Mouse (Mus musculus): ENCODE data around the gene Sergef.
"Not testable (repeated sequence)": the region's sequence is repeated elsewhere in the genome, so short reads cannot be mapped to it uniquely, and the experiment has no call there.

Gene Sergef

GRCm38 (mm10) chr7:46639692-46640031 lies at the start of gene Sergef:
Sergef (minus strand) TSS chr7:46639807.
- peak; percentile 82 for DNase-seq (ENCODE audit: low read depth, low spot score)

GRCm38 (mm10) chr7:46686827-46687226 lies 47.2 kb upstream of the Sergef start:
- DNase-seq (ENCODE audit: low read depth, low spot score), result no peak

- DNase-seq (ENCODE audit: low read depth, low spot score), result no peak
Measured at GRCm38 (mm10) chr7:46680732-46681131, 41.1 kb upstream of the Sergef start.

DNA sequence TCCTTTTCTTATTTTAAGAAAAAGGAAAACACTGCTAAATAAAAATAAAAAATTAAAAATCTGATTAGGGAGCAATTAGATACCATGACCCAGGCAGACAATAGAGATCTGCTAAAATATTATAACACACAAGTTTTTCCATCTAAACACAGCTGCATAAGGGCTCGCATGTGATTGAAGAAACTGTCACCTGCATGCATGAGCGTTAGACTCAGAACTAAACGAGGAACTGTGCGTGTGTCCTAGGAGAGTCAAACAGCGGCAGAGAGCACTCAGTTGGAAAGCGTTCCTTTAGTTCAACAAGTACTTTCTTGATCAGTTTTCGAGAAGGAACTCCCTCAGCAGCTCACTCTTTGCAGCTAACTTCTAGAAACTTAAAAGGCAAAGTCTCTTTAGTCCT lies 39.4 kb upstream of the Sergef start:
- DNase-seq (ENCODE audit: low read depth, low spot score), result not testable (repeated sequence)

DNA sequence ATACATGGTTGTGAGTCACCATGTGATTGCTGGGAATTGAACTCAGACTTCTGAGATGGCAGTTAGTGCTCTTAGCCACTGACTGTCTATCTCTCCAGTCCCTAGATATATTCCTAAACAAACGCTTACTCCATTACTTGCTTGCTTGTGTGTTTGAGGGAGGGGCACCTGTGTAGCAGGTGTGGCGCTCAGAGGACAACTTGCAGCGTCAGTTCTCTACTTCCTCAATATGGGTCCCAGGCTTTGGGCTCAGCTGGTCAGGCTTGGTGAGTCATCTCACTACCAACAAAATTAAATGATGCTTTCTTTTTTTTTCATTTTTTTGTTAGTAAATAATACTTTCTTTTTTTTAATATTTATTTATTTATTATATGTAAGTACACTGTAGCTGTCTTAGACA lies 38.8 kb upstream of the Sergef start:
- no peak for DNase-seq (ENCODE audit: low read depth, low spot score)

- no peak for DNase-seq (ENCODE audit: low read depth, low spot score)
Measured at GRCm38 (mm10) chr7:46676808-46677360, 37.3 kb upstream of the Sergef start.

DNA sequence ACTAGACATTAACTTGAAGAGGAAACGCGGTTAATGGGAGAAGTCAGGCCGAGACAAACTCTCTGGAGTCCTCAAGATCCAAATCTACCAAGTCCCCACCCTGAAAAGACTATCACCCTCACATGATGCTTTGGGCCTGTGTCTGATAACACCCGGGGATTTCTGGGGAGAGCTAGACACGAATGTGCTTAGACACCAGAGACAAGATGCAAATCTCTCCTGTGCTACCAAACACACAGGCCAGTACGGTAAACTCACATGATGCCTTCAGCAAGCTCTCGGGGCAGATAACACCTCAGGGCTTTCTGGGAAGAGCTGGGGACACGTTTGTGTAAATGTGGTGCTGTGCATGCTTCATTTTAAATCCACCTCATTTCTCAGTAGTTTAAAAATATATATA lies 36.3 kb upstream of the Sergef start:
- no peak for DNase-seq (ENCODE audit: low read depth, low spot score)

GRCm38 (mm10) chr7:46675061-46675460 lies 35.5 kb upstream of the Sergef start:
- no peak for DNase-seq (ENCODE audit: low read depth, low spot score)

- no peak for DNase-seq (ENCODE audit: low read depth, low spot score)
Measured at GRCm38 (mm10) chr7:46672160-46672672, 32.6 kb upstream of the Sergef start, which contains the start of gene Tph1. Tph1 (minus strand) TSS chr7:46672537.

- DNase-seq (ENCODE audit: low read depth, low spot score), result no peak
Measured at GRCm38 (mm10) chr7:46667256-46667655, 27.6 kb upstream of the Sergef start.

- DNase-seq (ENCODE audit: low read depth, low spot score), result peak; percentile 53
Measured at GRCm38 (mm10) chr7:46665236-46665635, 25.6 kb upstream of the Sergef start.

- DNase-seq (ENCODE audit: low read depth, low spot score), result no peak
Measured at GRCm38 (mm10) chr7:46661591-46662090, 22.0 kb upstream of the Sergef start.

DNA sequence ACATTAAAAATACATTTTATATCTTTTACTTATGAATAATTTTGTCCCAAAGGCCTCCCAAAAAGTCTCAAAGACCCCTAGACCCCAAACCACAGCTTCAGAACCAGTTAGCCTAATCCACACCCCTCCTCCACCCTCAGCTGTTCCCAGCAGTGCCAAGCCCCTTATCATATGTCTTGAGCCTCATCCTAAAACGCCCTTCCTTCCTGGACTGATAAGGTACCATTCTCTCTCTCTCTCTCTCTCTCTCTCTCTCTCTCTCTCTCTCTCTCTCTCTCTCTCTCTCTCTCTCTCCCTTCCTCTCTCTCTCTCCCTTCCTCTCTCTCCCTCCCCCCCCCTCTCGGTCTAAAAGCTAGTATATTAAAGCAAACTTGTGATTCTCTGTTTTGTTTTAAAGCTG lies 12.7 kb upstream of the Sergef start:
- no peak for DNase-seq (ENCODE audit: low read depth, low spot score)

- peak; percentile 17 for DNase-seq (ENCODE audit: low read depth, low spot score)
Measured at GRCm38 (mm10) chr7:46650231-46650630, 10.6 kb upstream of the Sergef start.

GRCm38 (mm10) chr7:46648431-46649140 lies 9.0 kb upstream of the Sergef start:
- no peak for DNase-seq (ENCODE audit: low read depth, low spot score)

GRCm38 (mm10) chr7:46643172-46643571 lies 3.6 kb upstream of the Sergef start:
- DNase-seq (ENCODE audit: low read depth, low spot score), result no peak

DNA sequence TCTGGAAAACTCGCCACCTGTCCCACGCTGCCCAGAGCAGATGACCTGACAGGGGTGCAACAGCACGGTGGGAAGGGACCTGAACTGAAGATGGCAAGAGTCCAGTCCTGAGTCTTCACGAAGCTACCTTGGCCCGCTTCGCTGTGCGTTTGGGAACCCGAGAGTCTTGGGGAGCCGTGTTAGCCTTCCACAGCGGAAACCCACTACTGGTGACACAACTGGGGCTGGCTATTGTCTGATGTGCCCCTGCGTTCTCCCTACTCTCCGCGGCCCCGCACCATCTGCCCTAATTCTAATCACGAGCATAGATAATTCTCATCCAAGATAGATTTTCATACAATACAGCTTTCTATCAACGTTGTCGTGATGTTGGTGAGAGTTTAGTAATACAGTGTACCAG lies 455 bp upstream of the Sergef start:
- DNase-seq (ENCODE audit: low read depth, low spot score), result no peak

GRCm38 (mm10) chr7:46638889-46639691 lies 517 bp downstream of the Sergef start:
- peak; percentile 7 for DNase-seq (ENCODE audit: low read depth, low spot score)

DNA sequence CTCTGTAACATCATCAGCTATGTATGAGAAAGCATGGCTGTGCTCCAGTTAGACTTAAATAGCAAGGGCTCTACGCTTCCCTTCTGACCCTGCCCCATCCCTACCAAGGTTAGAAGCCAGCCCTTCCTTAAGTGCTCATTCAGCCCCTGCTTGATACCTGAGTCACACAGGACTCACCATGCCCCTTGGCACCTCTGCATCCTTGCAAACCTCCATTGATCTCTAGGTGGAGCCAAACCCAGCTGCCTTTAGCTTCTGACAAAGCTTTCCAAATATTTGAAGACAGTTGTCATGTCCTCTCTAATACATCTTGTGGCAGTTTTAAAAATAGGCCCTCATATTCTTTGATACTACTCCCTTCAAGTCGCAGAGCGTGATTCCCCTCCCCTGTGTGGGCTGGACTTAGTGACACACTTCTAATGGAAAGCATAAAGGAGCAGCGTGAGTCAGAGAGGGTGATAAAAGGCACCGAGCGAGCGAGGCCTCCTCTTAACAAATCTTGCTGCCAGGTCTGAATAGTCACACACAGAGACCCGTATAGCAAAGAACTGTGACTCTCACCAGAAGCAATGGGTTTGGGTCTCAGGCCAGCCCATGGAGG lies 11.1 kb downstream of the Sergef start:
- DNase-seq (ENCODE audit: low read depth, low spot score), result no peak

GRCm38 (mm10) chr7:46623979-46624378 lies 15.6 kb downstream of the Sergef start:
- DNase-seq (ENCODE audit: low read depth, low spot score), result no peak

DNA sequence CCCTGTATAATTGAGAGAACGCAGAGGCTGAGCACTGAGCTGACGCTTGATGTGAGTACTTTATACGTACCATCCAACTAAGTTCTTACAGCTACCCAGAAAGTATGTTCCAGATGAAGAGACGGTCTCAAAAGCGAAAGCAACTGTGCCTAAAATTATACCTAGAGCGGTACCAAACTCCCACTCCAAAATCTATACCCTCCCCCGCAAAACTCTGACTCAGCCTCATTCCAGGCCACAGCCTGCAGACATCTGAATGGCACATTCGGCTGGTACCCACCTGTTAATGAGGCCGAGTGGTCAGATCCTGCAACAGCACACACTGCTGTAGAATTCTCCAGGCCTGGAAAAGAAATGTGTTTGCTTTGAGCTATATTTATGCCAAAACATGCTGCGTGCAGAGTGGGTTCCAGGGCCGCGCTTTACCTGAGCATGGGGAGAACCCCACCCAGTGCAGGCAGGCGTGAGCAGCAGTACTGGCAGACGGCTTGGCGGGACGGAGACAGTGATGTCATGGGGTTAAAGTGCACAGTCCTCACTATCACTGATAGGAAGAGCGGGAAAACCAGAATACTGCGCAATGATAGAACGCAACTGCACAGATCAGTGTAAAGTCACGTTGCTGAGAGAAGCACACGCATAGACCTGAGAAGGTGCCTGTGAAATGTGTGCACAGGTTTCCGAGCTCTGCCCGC lies 21.0 kb downstream of the Sergef start:
- DNase-seq (ENCODE audit: low read depth, low spot score), result no peak

All from forelimb bud, embryonic 11.5 days (tissue).